Mouse (Mus musculus) liver, embryonic 14.5 days (tissue): ENCODE measurements around the gene Prkab1.

ENCODE experiments used
- CTCF ChIP-seq: IDR thresholded peaks from 2 replicates; pipeline ENCODE4 v1.5.1; 2016; ENCODE audit warnings: antibody characterized with exemption, low read depth, control low read depth
- EP300 ChIP-seq: IDR thresholded peaks from 2 replicates; pipeline ENCODE4 v1.6.1; 2016; ENCODE audit warnings: antibody characterized with exemption, low read depth

DNA sequence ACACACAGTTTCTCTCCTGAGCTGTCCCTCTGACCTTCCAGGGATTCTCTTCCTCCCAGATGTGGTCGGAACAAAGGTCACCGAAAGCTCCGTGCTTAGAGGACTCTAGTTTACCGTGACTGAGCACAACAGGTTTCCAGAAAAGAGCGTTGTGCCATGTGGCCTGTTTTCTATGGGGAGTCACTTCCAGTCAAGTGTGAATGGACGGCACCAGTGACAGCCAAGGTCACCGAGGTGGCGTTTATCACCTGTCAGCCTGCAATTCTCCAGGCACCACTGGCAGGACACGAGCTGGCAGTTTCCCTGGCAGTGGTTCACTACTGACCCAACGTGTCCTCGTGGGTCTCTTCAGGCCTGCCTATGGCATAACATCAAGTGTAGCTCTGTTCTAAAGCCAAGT is 4.9 kb downstream of the Prkab1 start:
- TF ChIP-seq CTCF (no peak), EP300 (no peak)
